Mouse (Mus musculus) mouse embryonic stem cell (cell line): ENCODE results near the gene Zfp106.
"Not testable (repeated sequence)": the region's sequence is repeated elsewhere in the genome, so short reads cannot be mapped to it uniquely, and the experiment has no call there.

Experiments used
- in situ Hi-C, 2 experiments: fragments of 300-500 bp; cut with MboI; formaldehyde crosslinking; loops; 1 replicate in 1 of 2; 3 replicates in 1 of 2; pipeline ENCODE4 v1.14.3; 2019 to 2020; ENCODE audit warnings: low sequenced_read_pairs in 2 of 2, low pct_unique_long_range_greater_than_20kb in 1 of 2, mixed read lengths in 1 of 2; ENCODE audit not compliant: unreplicated experiment in 1 of 2

Gene Zfp106

DNA sequence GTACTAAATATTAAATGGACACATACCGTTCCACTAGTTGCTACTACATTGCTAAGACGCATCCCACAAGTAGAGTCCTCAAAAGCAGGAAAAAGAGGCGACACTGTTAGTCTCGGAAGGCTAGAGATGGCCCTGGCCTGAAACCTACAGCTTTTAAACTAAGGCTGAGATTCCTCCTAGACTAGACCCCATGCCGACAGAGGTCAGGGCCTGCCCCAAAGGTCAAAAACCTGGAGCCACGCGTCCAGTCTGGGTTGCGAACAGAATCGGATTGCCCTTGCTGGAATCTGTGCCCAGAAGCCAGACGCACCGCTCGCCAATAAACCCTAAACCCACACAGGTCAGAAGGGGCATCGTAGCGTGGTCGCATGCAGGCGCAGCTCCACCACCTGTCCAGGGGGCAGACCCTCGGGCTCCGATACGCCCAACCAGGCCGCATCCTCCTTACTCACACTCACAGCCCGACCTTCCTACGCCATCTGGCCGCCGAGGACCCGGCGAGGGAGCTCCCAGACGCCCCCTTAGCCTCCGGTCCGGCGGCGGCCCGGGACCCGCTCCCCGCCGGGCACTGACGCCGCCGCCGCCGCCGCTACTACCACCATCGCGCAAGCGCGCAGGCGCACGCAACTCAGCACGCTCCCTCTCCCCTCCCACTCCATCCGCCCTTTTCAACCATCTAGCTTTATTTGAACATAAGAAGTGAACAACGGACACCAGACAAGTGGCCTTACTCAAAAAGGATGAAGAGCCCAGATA, at the start of gene Zfp106:
Zfp106 (minus strand) TSS at position 609 of the 756 bp plus-strand sequence.
- in situ Hi-C loops = no loop called here

DNA sequence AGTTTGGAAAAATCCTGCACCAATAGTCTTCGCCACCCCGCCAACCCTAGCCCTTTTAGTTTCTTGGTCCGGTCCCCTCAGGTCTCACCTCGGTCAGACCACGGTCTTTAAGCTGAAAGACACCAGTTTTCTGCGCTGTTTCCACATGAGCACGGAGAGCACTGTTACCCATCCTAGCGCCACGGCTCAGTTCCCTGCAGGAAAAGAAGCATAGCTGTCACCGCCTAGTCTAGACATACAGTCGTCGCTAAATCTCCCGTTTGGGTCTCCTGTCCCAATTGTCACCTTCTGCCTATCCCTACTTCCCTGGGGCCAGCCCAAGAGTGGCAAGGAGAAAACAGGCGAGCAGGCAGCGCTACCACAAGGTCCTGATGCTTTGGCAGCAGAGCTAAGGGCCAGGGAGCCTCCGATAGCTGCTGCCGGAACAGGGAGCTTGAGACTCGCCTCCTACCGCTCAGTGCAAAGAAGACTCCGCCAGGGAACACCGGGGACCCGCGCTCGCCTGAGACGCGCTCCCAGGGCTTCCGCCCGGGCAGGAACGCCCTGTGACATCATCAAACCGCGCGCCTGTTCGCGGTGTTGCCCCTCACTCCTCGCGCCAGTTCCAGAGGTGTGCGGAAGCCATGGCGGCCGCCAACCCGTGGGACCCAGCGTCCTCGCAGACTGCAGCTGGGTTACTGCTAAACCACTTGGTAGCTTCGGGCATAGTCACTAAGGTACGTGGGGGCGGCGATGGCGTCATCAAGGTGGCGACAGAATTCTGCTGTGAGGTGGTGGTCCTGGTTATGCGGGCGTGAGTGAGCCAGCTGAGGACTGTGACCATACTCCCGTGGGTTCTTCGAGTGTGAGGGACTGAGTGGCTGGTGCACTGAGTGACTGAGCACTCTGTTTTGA, 45.4 kb upstream of the Zfp106 start, which contains the start of the genes Haus2 and Lrrc57:
Haus2 (plus strand) TSS at position 554 of the 894 bp plus-strand sequence.
Lrrc57 (minus strand) TSS at position 691 of the 894 bp plus-strand sequence.
- in situ Hi-C loops = loop anchor here in 1 of 2 experiments (10.0 kb wide), 1 partner anchor 124 kb away; no protein-coding TSS in a partner anchor

DNA sequence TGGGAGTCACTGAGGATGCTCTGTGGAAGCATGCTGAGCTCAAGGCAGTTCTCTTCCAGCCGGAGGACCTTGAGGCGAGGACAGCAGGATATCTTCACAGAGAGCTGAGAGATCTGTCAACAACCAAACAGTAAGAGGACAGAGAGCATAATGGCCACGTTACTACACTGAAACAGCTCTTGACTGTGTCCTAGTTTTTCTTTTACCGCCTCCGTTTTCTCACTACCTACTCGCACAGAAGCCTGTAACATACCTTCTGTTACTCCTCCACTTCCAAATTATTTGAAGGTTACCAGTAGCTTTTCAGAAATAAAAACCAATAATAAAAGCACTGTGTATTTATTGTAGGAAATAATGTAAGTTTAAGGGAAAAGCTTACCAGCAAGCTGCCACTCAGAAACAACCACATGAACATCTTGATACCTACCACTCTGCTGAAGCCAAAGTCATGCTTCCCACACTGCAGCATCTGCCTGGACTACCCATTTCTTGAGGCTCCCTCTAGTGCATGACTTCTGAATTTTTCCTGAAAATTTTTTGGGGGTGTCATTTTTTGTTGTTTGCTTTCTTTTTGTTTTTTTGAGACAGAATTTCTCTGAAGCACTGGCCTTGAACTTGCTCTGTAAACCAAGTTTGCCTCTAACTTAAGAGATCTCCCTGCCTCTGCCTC, 42.5 kb upstream of the Zfp106 start:
- in situ Hi-C loops = loop anchor here in 1 of 2 experiments (10.0 kb wide), 1 partner anchor 121 kb away; no protein-coding TSS in a partner anchor

DNA sequence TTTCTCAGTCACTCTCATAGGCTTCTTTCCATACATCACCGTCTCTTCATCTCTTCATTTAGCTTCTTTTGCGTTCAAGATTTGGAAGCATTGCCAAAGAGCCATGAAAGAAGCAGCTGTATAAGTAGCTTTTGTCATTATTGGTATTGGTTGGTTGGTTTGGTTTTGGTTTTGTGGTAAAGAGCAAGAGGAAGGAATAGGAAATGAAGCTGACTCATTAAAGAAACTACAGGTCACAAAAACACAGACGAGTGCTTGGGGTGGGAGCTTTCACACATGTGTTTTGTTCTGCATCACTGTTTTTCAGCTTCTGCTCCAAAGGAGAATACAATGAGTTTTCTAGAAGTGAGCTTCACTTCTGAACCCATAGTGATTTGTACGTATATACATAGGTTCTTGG, 35.9 kb upstream of the Zfp106 start:
- in situ Hi-C loops = no loop called here

DNA sequence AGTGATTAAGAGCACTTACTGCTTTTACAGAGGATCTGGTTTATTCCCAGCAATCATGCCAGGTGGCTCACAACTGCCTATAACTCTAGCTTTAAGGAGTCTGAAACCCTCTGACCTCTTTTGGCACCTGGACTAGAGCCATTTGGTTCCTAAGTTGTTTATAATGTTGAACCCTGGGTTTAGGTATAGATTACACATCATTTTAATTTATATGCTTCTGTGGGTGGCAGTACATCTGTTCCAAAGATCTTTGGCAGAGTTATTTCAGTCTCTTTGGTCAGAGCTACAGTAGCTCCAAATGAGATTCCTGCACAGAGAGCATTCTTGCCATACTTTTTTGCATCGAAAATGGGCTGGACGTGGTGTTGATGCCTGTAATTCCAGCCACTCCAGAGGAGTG, 34.1 kb upstream of the Zfp106 start:
- in situ Hi-C loops = no loop called here

DNA sequence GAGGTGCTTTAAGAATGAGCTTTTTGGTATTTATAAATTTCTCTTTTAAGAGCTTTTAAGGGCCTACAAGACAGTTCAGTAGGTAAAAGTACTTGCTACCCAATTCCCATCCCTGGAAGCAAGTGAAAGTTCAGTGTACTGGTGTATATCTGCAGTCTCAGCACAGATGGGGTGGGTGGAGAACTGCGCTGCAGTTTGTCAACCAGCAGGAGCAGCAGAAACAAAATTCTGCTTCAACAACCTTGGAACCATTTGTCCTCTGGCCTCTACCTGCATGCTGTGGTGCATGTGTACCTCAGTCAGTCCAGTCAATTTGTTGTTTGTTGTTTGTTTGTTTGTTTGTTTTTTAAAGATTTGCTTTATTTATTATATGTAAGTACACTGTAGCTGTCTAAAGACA, 28.6 kb upstream of the Zfp106 start:
- in situ Hi-C loops = no loop called here

DNA sequence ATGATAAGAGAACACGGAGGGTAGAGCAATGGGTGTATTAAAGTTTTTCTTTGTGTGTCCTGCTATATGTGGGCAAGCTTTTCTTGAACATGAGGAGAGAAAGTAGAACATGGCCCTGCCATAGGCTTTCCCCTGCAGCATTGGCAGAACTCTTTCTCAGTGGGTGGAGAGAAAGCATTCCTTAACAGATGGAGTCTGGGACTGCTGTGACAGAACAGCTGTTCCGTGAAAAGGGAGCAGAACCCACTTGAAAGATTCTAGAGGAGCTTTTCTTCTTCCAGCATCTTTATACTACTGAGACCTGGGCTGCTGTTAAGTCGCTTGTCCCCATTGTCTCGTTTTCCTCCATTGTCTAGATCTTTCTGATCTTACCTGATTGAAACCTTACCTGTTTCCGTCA, 26.1 kb upstream of the Zfp106 start:
- in situ Hi-C loops = no loop called here

DNA sequence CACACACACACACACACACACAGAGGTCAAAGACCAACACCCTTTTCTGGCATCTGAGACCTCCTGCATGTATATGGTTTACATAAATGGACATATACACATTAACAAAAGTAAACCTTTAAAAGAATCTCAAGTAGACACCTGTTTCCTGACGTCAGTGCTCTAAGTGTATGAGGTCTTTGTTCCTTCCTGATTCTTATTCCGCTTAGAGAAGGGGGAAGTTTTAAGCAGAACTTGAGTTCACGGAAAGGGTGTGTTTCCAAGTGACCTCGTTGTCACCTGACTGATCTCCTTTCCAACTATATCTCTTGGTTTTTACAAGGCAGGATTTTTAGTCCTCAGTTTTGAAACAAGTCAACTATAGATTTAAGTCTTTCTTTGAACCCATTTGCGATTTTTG, 14.6 kb upstream of the Zfp106 start:
- in situ Hi-C loops = no loop called here

DNA sequence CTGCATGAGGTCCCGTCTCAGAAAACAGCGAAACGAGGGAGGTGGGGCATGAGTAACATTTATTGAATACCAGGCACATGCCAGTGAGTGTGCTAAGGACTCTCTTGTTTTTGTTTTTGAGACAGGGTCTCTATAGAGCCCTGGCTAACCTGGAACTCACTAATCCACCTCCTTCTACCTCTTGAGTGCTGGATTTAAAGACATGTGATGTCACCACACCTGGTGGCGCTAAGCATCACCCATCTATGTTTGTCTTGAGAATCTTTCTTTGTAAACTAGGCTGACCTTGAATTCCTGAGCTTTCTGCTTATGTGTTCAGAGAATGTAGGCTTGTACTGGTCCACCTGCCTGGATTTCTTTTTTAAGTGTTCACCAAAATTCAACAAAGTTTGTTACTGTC, 14.2 kb upstream of the Zfp106 start:
- in situ Hi-C loops = no loop called here

DNA sequence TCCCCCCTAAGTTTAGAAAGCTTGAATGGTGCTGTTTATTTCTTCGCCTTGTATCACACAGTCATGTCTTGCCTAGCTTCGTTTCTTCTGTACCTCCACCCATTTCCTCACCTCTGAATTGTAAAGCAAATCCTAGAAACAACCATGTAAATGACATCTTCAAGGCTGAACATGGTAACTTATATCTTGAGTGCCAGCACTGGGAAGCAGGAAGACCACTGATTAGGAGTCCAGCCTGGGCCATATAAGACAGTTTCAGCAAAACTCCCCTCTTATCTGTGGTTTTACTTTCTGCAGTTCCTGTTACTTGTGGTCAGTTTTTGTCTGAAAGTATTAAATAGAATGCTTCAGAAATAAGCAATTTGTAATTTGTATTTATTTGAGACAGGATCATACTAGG, 12.3 kb upstream of the Zfp106 start:
- in situ Hi-C loops = no loop called here

DNA sequence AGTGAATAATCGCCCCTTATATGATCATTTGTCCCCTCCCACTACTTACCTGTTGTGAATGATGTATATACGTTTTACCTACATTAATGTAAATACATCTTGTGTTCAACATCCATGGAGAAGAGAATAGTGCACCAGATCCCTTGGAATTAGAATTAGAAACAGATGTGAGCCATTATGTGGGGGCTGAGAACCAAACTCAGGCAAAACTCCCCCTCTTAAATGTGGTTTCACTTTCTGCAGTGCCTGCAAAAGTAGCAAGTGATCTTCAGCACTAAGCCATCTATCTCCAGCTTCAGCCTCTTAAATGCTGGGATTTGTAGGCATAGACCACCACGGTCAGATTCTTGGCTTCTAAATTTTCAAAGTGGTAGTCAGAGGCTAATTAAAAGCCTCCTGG, 11.5 kb upstream of the Zfp106 start:
- in situ Hi-C loops = no loop called here

DNA sequence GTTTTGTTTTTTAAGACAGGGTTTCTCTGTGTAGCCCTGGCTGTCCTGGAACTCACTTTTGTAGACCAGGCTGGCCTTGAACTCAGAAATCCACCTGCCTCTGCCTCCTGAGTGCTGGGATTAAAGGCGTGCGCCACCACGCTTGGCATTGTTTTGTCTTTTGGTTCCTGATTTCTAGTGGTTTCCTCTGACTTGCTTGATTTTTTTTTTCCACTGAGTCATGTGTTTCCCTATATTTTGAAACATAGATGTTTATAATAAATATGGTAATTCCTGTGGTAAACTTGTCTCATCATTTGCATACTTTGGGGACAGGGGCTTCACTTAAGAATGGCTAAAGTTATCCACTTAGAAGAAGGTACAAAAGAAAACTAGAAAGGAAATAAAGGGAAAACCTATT, 8.5 kb upstream of the Zfp106 start:
- in situ Hi-C loops = not testable (repeated sequence)

DNA sequence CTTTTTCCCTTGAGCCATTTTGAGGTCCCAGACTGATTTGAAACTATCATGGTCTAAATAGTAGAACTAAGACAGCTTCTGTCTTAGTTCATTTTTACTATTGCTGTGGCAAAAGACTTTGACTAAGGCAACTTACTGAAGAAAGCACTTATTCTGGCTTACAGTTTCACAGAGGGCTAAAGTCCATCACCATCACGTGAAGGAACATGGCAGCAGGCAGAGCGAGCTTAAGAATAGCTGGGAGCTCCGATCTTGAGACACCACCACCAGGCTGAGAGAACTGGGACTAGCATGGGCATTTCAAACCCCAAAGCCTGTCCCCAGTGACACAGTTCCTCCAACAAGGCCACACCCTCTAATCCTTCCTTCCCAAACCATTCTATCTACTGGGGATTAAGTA, 7.4 kb upstream of the Zfp106 start:
- in situ Hi-C loops = no loop called here

DNA sequence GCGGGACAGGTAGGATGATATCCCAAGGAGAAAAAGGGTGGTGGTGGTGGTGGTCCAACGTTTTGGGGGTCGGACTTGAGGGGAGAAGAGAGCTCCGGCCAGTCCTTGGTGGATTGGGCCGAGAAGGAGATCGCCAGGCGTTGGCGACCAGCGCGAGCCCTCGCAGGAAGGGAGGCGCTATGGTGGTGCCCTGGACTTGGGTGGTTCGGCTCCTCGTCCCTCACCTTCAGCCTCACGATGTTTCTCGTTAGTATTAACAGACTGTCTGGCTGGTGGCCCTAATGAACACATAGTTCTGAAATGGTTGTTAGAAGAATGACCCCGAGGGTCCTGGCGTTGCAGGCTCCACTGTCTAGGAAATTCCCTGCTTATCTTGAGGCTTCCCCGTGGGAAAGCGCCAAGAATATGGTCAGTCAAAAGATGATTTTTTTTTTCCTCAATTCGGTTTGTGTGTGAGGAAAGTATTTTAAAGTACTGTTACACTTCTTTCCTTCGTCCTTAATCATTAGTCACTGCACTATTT, 4.2 kb upstream of the Zfp106 start:
- in situ Hi-C loops = no loop called here

DNA sequence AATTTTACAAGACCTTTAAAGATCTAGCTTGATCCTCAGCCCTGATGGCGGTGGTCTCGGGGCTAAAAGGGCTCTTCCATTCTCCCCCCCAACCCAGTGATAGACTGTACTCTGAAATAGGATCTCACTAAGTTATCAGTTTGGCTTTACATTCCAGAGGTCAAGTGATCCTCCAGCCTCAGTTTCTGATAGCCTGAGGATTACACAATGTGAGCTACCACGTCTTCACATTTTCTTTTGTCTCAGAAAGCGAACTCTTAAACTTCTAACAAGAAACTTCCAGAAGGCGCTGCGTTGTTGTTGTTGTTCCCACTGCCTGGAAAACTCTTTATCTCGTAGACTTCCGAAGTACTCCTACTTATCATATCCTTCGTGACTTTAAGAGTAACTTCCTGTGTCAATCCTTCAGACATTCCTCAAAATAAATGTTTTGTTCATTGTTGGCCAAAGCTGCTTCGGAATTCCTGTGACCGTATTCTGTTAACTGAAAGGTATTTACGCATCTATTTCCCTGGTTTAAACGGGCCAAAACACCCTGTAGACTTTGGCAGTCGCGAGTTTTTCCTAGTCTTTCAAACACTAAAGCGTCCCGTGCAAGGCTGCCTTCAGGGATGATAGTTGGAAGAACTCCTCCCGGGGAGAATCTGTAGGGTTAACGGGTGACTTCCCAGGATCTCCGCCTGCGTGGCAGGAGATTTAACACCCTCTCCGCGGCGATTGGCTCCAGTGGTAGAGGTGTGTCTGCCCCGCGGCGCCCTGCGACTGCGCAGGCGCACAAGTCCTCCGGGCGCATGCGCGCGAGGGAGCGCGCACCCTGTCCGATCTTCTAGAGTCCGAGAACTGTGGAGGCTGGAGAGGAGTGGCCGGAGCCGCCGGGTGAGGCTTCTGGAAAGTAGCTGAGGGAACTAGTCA, 3.5 kb upstream of the Zfp106 start, which contains the start of gene Snap23:
Snap23 (plus strand) TSS at position 786 of the 912 bp plus-strand sequence.
- in situ Hi-C loops = no loop called here

DNA sequence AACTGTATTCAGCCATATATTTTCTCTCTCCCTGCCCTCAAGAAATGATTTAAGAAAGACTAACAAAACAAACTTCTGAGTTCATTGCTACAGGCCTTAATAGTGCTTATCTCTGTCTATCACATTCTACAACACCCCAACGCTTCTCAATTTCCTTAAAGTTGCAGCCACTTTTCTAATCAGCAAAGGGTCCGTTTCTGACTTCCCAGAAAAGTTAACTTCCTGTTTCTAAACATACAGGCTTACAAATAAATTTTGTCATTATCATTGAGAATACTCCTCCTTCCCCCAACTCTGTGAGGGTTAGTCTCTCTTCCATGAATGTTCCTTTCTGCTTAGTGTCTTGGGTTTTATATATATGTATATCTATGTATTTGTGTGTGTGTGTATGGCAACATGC, 1.7 kb upstream of the Zfp106 start:
- in situ Hi-C loops = no loop called here

DNA sequence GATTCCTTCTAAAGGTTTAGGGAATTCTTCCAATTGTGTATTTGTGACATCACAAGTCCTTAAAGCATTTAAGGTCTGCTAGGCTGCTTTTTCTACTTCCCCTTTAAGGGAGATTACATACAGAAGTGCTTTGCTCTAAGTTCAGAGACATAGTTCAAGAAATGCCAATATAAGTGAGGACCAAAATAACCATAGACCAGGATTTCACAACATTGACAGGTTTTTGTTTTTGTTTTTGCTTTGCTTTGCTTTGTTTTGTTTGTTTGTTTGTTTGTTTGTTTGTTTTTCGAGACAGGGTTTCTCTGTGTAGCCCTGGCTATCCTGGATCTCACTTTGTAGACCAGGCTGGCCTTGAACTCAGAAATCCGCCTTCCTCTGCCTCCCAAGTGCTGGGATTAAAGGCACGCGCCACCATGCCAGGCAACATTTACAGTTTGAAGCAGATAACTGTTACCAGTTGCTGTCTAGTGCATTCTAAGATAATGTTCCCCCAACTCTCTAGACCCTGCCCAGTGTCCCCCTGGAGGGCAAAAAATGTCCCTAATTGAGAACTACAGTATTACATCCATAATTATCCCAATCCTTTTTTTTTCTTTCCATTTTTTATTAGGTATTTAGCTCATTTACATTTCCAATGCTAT, 1.0 kb upstream of the Zfp106 start:
- in situ Hi-C loops = not testable (repeated sequence)
